Mouse (Mus musculus): ENCODE results near the gene Itgad.

Gene Itgad

DNA sequence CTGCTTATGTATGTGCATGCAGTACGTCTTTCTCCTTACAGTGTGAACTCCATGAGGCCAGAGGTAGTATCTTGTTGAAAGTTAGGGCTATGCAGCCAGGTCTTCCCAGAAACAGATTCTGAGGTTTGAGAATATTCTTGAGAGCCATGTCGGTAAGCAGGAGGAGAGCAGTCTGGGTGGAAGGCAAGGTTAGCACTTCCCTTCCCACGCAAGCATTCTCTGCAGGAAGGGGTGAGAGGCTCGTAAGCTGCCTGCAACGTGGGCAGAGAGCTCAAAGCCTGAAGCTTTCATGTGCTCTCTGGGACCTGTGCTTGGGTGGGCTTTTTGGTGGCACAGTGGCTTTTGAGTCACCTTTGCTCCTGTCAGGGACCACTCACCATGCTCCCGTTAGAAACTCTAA lies 26.4 kb downstream of the Itgad start:
- DNase-seq: no peak

DNA sequence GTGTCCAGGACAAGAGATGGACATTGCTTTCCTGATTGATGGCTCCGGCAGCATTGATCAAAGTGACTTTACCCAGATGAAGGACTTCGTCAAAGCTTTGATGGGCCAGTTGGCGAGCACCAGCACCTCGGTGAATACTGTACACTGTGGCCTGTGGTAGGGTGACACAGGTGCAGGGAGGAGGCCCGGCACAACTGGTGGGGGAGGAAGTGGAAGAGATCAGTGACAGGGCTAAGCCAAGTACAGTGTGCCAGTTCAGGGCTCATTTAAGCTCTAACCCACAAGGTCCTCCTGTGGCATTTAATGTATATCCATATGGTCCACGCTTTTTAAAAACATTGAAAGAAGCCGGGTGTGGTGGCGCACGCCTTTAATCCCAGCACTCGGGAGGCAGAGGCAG lies 27.5 kb downstream of the Itgad start:
- no peak for DNase-seq

DNA sequence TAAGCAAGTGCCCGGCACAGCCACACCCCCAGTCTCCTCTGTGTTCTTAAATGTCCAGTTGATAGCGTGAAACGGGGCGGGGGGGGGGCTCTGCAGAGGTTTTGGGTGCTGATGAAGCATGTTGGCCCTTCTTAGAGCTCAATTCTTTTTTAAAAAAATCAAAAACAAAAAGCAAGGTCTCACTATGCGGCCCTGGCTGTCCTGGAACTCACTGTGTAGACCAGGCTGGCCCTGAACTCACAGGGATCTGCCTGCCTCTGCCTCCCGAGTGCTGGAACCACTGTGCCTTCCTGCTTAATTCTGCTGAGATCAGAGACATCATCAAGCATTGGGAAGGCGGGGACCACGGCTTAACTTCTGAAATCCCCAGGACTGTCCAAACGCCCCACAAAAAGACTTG lies 47.4 kb downstream of the Itgad start:
- DNase-seq: no peak

DNA sequence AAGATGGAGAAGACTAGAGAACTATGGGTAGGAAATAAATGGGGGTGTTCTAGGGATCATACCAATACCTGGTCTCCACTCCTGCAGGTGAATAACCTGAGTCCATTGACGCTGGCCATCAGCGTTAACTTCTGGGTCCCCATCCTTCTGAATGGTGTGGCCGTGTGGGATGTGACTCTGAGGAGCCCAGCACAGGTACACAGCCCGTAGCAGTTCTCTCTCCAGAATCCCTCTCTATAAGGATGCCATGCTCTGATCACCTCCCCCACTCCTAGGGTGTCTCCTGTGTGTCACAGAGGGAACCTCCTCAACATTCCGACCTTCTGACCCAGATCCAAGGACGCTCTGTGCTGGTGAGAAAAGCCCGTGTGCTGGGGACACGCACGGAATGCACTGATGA lies 48.9 kb downstream of the Itgad start:
- DNase-seq: no peak

DNA sequence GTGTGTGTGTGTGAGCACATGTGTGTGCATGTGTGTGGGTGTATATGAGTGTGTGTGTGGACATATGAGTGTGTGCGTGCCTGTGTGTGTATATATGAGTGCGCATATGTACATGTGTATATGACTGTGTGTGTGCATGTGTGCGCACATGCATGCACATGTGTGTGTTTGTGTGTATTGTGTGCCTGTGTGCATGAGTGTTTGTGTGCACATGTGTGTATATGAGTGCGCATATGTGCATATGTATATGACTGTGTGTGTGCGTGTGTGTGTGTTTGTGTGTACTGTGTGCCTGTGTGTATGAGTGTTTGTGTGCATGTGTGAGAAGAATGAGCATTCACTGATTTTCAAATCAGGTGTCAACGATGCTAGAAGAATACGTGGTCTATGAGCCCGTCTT lies 50.0 kb downstream of the Itgad start:
- DNase-seq: no peak

DNA sequence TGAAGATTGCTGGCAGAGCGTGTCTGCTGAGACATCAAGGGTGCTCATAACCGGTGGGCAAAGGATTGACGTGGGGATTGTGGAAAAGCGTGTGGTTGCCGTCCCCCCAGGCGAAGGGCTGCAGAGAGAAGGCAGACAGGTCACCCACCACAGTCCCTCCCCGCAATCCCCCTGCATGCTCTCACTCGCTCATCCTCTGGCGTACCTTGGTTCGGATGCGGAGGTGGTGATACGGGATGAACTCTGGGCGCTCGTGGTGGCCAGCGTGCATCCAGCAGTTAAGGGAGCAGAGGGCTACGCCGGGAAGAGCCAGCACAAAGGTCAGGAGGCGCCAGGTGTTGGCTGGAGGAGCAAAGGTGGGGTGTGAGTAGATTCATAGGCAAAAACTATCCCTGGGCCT lies 51.5 kb downstream of the Itgad start:
- DNase-seq: no peak

DNA sequence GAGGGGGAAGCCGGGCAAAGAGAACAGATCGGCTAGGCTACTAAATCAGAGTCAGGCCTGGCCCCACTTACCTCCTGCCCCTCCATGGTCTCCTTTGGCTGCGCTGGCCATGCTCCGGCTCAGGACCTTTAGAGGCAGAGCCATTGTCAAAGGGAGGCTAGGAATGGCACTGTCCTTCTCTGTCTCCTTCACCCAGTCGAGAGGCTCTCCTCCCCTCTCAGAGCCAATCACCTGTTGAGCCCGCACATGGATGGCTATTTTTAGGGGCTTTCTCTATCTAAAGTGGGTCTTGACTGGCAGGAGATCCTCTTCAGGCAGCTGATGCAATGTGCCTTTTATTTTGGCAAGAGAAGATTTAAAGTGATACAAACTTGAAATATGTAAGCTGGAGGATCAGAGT lies 52.0 kb downstream of the Itgad start, which contains the start of gene Cox6a2:
Gene Cox6a2 (minus strand): TSS at position 236 of the 400 bp plus-strand sequence.
- DNase-seq: no peak

DNA sequence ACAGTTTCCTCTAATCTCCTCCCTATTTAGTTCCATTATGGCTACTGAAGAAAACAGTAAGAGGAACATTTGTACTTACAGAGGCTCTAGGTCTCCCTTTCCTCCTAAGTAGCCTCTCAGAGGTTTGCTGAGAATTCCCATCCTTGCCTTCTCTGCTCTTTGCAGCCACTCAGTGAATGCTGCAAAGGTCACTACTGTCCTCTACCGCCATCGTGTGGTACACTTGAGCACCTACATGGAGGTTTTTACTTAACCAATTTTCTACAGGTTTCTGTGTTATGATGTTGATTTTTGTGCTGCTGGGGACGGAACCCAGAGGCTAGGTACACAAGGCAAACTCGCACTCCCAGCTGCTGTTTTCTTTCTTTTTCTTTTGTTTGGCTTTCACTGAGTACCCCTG lies 54.0 kb downstream of the Itgad start:
- peak; percentile 41 for DNase-seq

DNA sequence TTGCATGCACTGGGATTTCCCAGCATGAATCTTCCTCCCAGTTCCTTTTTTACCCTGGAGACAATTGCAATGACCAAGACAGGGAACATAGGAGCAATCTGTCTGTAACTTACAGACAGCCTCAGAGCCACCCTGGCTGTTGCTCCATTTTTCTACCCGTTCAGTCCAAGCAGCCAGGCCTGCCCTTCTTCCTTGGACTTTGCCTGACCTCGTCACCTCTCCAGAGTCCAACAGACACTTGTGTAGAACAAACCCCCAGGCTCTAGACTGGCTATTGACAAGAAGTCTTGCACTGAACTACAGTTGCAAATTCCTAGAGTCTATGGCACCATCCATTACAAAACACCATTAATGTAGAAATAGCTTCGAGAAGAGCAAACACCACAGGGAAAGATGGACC lies 55.6 kb downstream of the Itgad start:
- DNase-seq: no peak

DNA sequence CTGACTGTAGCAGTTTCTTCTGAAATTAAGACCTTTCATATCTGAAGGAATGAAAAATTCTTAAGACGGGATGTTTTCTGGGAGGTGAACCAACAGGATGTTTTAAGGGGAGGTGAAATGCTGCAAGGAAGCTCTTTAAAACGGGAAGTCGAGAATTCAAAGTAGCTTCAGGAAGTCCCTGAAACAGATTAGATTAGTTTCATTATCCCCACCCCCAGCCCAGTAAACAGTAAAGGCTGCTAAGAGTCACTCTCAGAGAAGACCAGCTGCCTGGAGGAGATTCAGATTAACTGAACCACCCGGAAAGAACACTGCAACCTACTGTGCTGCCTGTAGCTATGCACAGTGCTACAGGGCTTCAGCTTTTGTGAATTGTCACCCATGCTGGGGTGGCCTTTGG lies 65.8 kb downstream of the Itgad start:
- DNase-seq: no peak

DNA sequence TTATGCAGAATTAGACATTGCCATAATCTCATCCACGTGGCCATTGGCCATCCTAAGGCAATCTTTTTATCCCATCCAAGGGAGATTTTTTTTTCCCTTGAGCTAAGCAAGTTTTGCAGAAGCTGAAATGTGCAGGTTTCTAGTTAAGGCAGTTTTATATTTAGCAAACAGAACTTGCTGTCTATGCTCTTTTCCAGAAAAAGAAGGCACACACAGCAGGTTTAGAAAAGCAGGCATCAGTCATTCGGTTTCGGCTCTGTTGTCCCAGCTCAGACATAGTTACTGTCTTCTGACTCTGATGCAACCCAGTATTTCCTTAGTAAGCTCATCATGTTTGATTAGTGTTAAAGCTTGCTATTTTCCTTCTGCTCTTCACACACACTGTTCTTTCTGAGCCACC lies 66.8 kb downstream of the Itgad start:
- peak; percentile 72 for DNase-seq

DNA sequence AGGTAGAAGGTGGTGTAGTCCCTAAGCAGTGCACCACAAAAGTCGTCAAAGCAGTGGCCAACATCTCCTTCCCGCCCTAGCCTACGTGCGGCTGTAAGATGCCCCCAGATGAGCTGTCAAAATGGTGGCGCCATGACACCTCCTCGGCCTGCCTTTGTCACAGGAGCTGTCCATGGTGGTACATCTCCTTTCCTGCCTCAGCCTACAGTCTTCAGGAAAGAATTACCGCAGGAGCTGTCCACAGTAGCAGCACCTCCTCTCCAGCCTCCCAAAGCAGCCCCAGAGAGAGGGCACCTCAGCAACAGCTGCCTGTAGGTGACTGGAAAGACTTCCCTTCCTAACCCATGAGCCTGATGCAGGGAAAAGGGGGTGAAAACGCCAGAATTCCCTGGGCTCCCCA lies 77.6 kb downstream of the Itgad start:
- no peak for DNase-seq

DNA sequence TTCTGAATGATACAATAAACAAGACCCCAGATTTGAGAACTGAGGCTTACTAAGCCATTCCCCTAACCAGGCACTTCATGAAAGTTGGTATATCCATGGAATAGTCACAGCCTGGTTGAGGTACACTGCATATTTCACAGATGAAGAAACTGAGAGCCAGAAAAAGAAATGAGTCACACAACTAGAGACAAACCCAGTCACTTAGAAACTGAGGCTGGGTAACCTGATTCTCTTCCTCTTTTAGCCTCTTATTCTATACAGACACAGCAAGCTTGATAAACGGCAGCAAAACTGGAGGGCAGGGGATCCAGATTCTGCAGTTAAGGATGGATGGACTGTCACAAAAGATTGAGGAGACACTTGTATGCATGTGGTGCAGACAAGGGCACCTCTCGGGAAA lies 80.6 kb downstream of the Itgad start:
- DNase-seq: no peak

DNA sequence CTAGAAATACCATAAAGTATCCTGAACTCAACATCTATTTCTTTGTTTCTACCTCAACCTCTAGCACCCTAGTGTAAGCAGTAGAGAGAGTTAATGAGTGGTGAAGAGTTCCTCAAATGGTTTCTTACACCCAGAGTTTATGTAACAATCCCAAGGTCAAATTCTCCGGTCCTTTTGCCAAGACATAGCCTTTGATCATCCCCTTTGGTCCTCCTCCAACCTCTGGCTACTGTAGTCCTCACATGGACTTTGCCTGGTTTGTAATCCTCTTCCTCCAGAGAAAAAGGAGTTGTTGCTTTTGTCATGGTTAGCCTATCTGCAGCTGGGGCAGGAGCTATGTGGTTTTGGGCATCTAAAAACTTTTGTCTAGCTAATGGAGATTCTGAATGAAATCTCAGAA lies 81.3 kb downstream of the Itgad start:
- no peak for DNase-seq

DNA sequence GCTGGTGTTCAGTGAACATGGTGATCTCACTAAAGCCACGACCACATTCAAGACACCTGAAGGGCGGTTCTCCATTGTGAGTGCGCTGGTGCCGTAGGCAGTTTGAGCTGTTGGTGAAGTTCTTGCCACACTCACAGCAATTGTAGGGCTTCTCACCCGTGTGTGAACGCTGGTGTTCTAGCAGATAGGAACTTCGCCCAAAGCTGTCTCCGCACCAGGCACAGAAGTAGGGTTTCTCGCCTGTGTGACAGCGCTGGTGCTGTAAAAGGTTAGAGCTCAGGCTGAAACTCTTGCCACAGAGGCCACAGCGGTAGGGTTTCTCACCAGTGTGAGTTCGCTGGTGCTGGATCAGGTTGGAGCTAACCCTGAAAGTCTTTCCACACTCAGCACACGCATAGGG lies 82.2 kb downstream of the Itgad start:
- DNase-seq: no peak

DNA sequence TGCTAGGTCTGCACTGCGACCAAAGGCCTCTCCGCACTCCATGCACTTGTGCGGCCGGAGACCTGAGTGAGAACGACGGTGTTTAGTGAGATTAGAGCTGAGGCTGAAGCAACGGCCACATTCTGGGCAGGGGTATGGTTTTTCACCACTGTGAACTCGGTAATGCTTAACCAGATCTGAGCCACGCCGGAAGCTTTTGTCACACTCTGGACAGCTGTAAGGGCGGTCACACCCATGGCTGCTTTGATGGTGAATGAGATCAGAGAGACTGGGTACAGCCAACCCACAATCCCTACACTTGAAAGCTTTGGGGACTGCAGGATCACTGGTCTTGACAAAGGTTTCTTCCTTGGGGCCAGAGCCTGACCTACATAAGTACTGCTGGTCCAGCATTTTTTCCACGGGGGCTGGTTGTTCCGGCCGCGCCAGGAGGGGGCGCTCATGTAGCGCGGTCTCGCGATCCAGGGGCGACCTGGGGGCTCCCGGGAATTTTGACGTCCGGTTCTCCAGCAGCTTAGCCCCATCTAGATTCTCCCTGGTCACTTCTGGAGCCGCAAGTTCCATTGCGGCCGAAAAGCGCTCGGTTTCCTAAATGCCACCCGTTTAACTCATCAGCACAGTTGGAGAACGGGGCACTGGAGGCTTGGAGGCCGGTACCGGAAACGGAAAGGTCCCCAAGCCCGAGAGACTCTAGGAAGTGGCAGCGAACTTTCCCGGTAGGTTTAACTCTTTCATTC lies 82.8 kb downstream of the Itgad start, which contains the start of gene Armc5:
Gene Armc5 (plus strand): TSS at position 487 of the 737 bp plus-strand sequence.
- DNase-seq: peak; percentile 77

DNA sequence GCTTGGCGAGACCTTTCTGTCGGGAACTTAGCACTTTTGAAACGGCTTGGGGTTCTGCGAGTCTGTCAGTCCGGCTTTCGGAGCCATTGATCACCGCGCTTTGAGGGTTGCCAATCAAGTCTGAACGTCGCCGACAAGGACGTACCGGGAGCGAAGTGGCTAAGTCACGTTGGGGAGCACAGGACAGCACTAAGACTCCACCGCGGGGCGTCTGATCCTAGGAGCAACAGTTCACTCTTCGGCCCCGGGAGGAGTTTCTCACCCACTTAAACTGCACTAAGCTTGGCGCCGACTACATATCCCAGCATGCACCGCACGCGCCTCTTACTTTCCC lies 83.4 kb downstream of the Itgad start:
- DNase-seq: no peak

DNA sequence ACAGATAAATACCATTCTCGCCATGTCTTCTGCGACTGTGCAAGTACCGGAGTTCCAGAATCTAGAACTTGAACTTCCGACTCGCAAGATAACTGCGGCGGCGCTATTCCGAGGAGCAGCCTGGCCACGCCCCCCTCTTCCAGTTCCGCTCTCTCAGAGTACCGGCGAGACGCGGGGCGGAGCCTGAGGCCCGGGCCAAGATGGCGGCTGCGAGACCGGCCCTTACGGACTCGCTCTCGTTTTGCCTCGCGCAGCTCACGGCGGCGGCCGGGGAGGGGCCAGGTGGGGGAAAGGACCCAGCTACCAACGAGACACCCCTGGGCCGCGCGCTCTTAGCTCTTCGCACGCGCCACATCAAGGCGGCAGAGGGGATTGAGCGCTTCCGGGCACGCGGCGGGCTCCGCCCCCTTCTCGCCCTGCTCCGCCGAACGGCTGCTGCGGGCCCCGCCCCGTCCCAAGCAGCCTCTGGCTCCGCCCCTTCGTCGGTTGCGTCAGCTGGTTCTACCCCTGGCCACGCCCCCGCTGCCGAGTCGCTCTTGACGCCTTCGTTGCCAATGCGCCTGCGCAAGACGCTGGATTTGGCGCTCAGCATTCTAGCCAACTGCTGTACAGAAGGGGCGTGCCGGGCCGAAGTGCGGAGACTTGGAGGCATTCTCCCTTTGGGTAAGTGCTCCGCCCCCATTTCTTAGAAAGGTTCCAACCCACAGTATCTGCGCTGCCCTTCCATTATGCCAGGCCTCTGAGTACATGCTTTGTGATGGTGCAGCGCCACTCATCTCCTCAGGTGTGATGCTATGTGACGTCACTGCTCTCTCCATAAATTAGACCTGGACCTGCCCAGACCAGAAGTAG lies 84.0 kb downstream of the Itgad start, which contains the start of gene 9130023H24Rik:
Gene 9130023H24Rik (minus strand): TSS at position 105 of the 852 bp plus-strand sequence.
- DNase-seq: peak; percentile 99

DNA sequence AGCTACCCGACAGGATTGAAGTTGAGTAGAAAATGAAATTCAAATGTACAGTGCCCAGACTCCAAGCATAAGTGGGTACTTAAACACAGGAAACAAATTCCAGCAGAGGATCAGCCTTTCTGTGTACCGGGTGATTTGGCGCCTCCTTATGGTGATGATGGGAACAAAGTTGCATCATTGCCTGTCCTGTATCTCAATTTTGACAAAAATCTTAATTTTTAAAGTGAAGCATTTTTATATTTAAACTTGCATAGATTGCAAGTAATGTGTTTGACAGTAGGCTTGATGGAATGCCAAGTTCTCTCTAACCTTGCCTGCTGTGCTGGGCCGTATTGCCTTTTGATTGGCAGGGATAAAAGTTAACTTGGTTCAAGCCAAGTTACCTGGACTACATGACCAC lies 84.8 kb downstream of the Itgad start:
- no peak for DNase-seq

DNA sequence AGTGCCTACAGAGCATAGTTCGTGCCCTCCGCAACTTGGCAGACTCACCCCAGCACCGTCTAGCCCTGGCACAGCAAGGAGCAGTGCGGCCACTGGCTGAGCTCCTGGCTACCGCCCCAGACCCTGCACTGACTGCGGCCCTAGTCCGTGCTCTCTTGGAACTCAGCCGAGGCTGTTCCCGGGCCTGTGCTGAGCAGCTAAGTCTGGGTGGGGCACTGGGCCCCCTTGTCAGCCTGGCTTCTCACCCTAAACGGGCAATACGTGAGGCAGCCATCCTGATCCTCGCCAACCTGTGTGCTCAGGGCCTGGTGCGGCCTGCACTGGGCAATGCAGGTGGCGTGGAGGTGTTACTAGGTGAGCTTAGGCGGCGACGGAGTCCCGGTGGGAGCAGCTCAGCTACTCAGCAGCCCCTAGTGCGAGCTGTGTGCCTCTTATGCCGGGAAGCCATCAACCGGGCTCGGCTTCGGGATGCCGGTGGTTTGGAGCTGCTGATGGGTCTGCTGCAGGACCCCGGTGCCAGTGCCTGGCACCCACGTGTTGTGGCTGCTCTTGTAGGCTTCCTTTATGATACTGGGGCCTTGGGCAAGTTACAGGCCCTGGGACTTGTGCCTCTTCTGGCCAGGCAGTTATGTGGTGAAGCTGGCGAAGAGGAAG lies 86.1 kb downstream of the Itgad start:
- no peak for DNase-seq

DNA sequence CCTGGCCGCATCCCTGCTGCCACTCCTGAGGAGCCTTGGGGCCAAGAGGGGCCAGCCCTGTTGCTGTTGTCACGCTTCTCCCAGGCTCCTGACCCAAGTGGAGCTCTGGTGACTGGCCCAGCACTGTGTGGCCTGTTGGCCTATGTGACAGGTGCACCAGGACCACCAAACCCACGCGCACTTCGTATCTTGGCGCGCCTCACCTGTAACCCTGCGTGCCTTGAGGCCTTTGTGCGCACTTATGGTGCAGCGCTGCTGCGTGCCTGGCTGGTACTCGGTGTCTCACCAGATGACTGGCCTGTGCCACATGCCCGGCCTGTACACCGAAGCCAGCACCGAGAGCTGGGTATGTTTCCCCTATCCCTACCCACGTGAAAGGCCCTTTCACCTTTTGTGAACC lies 88.2 kb downstream of the Itgad start:
- DNase-seq: no peak

DNA sequence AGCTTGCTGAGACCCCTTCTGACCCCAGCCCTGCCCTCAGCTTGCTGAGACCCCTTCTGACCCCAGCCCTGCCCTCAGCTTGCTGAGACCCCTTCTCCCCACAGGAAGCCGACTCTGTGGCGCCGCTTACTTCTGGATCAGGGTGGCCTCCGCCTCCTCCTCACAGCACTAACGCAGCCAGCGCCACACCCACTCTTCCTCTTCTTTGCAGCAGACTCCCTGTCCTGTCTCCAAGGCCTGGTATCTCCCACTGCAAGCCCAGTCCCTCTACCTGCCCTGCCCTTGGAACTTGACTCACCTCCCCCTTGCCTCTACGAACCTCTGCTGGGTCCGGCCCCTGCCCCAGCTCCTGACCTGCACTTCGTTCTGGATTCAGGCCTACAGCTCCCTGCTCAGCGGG lies 89.7 kb downstream of the Itgad start:
- no peak for DNase-seq

DNA sequence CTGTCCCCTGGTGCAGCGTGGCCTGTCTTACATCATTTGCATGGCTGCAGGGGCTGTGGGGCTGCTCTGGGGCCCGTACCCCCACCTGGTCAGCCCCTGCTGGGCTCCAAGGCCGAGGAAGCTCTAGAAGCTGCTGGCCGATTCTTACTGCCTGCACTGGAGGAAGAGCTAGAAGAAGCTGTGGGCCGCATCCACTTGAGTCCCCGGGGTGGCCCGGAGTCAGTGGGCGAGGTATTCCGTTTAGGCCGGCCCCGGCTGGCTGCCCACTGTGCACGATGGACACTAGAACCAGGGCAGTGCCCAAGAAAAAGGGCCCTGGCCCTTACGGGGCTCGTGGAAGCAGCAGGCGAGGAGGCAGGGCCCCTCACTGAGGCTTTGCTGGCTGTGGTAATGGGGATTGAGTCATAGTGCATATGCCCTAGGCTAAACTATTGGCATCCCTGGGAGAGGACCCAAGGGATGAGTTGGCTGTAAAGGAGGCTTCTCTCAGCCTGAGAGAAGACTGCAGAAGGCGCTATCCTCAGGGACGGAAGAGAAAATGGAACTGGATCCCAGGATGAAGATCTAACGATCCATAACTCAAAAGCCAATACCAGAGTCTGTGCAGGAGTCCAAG lies 90.3 kb downstream of the Itgad start:
- DNase-seq: no peak

Measured in layer of hippocampus, adult 9-11 months (tissue).